Mouse (Mus musculus) liver, embryonic 15.5 days (tissue): ENCODE results near the gene Tmprss7. TPM values are rescaled to one million over a fixed set of nuclear protein-coding genes. Genes with fewer than 3 reads are reported as not detected.

Source experiments
- ATAC-seq: fragments of 200-750 bp; cut with Nextera tagmentation; 2 replicates; pipeline ENCODE4 v1.8.0; 2017; ENCODE audit warnings: moderate number of reproducible peaks, mild to moderate bottlenecking, moderate library complexity; ENCODE audit not compliant: insufficient read depth
- H3K27ac ChIP-seq: fragments of 300-500 bp; sonication (generic); replicated peaks from 2 replicates; pipeline ENCODE4 v1.5.1; 2015; ENCODE audit warnings: mild to moderate bottlenecking, inconsistent platforms
- H3K27me3 ChIP-seq: fragments of 300-500 bp; sonication (generic); 2 replicates; pipeline ENCODE4 v1.6.1; 2015; ENCODE audit warnings: mild to moderate bottlenecking, inconsistent platforms
- H3K36me3 ChIP-seq: fragments of 300-500 bp; sonication (generic); replicated peaks from 2 replicates; pipeline ENCODE4 v1.6.1; 2015; ENCODE audit warnings: moderate library complexity, mild to moderate bottlenecking, inconsistent platforms
- H3K4me1 ChIP-seq: fragments of 300-500 bp; sonication (generic); replicated peaks from 2 replicates; pipeline ENCODE4 v1.6.1; 2015; ENCODE audit warnings: inconsistent platforms
- H3K4me2 ChIP-seq: fragments of 300-500 bp; sonication (generic); 2 replicates; pipeline ENCODE4 v1.6.1; 2015; ENCODE audit warnings: moderate library complexity, mild to moderate bottlenecking, inconsistent platforms
- H3K4me3 ChIP-seq: fragments of 300-500 bp; sonication (generic); replicated peaks from 2 replicates; pipeline ENCODE4 v1.5.1; 2015; ENCODE audit warnings: mild to moderate bottlenecking, inconsistent platforms
- H3K9ac ChIP-seq: fragments of 300-500 bp; sonication (generic); 2 replicates; pipeline ENCODE4 v1.6.1; 2015; ENCODE audit warnings: moderate library complexity, mild to moderate bottlenecking, inconsistent platforms
- H3K9me3 ChIP-seq: fragments of 300-500 bp; sonication (generic); replicated peaks from 2 replicates; pipeline ENCODE4 v1.6.1; 2016; ENCODE audit warnings: inconsistent platforms
- WGBS: fragments of 180-500 bp; shearing (Covaris S2); methylation state at CpG from one replicate; pipeline ENCODE4 v1.1.7; 2015; ENCODE audit warnings: mixed read lengths; ENCODE audit not compliant: insufficient replicate concordance; 5-methylcytosine and 5-hydroxymethylcytosine counted together
- polyA plus RNA-seq: library from polyadenylated mRNA; unstranded; fragments of >200 nt; fragmentation: Nextera tagmentation; extraction: Ambion mirVana; gene quantifications from 2 replicates; pipeline ENCODE4 v1.2.1, GENCODE M21; 2015

Tmprss7 gene
- polyA plus RNA-seq, 1 experiment from 2014 or later: 0.12 TPM

DNA sequence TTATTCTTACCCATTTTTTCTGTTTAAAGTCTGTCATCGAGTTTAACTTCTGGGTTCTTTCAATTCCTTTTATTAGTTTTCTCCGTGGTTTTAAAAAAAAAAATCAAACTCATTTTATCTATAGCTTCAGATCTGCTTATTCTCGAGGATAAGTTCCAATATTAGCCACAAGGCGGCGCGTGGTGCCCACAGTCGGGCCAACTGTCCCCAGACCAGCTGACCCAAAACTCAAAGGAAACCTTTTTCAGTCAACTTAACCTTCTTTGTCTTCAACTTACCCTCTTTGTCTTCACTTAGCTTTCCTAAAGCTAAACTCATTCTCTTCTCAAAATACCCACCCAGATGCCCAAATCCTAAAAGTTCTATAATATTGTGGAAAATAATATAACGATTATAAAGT, 8.6 kb downstream of the Tmprss7 start:
- no peak overlapping the region for H3K27ac ChIP-seq
- no peak overlapping the region for H3K4me3 ChIP-seq
- no peaks in the 10 kb centered on the region for H3K4me1 ChIP-seq
- H3K4me2 ChIP-seq: no peak overlapping the region
- H3K27me3 ChIP-seq: no peaks in the 10 kb centered on the region
- H3K36me3 ChIP-seq: no peaks in the 10 kb centered on the region
- no peak overlapping the region for H3K9ac ChIP-seq
- no peaks in the 10 kb centered on the region for H3K9me3 ChIP-seq
- ATAC-seq: no peak
- 11% methylated on average over 8 of the region's 8 CpGs for WGBS

GRCm38 (mm10) chr16:45676462-45676861, 17.0 kb downstream of the Tmprss7 start:
- no peak overlapping the region for H3K4me3 ChIP-seq
- 4% methylated on average over 1 of the region's 1 CpGs for WGBS
- no peak for ATAC-seq
- H3K9ac ChIP-seq: no peak overlapping the region
- H3K4me2 ChIP-seq: no peak overlapping the region
- no peak overlapping the region for H3K27ac ChIP-seq
- H3K36me3 ChIP-seq: no peaks in the 10 kb centered on the region
- H3K9me3 ChIP-seq: no peaks in the 10 kb centered on the region
- H3K27me3 ChIP-seq: no peaks in the 10 kb centered on the region
- no peaks in the 10 kb centered on the region for H3K4me1 ChIP-seq

DNA sequence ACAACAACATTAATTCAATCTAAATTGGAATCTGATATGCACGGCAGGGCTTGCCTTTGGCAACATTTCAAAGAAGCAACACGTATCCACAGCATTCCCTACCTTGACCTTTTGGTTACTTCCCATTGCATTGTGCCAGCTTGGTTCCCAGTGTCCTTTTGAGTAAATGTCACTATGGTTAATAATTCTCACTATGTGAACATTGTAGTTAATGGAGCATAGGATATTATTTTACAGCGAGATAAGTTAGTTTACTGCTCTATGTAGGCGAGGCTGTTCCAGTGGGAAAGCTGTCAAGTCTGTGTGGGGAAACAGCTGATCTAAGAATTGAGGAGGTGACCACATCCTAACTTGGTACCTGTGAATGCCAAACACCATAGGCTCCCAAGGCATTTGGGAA, 23.5 kb downstream of the Tmprss7 start:
- no peaks in the 10 kb centered on the region for H3K4me1 ChIP-seq
- no peaks in the 10 kb centered on the region for H3K9me3 ChIP-seq
- WGBS: 51% methylated on average over 4 of the region's 4 CpGs
- no peak overlapping the region for H3K4me2 ChIP-seq
- no peak overlapping the region for H3K4me3 ChIP-seq
- H3K9ac ChIP-seq: no peak overlapping the region
- ATAC-seq: no peak
- no peaks in the 10 kb centered on the region for H3K27me3 ChIP-seq
- H3K27ac ChIP-seq: no peak overlapping the region
- no peaks in the 10 kb centered on the region for H3K36me3 ChIP-seq

- no peak for ATAC-seq
- Histone ChIP-seq H3K9me3 (no peaks in the 10 kb centered on the region), H3K4me3 (no peak overlapping the region), H3K4me1 (no peaks in the 10 kb centered on the region), H3K27me3 (no peaks in the 10 kb centered on the region), H3K9ac (no peak overlapping the region), H3K4me2 (no peak overlapping the region), H3K27ac (no peak overlapping the region), H3K36me3 (no peaks in the 10 kb centered on the region)
- WGBS: 8% methylated on average over 3 of the region's 3 CpGs
These were observed 25.3 kb downstream of the Tmprss7 start for GRCm38 (mm10) chr16:45668178-45668577.

- peak; percentile 58 for ATAC-seq
- Histone ChIP-seq H3K4me3 (no peak overlapping the region), H3K9me3 (no peaks in the 10 kb centered on the region), H3K4me2 (no peak overlapping the region), H3K27ac (no peak overlapping the region), H3K9ac (no peak overlapping the region), H3K27me3 (no peaks in the 10 kb centered on the region), H3K4me1 (no peaks in the 10 kb centered on the region), H3K36me3 (no peaks in the 10 kb centered on the region)
- 8% methylated on average over 2 of the region's 2 CpGs for WGBS
These were observed 27.3 kb downstream of the Tmprss7 start for GRCm38 (mm10) chr16:45666136-45666535.

GRCm38 (mm10) chr16:45662381-45662780, 31.1 kb downstream of the Tmprss7 start:
- H3K27ac ChIP-seq: no peak overlapping the region
- no peak overlapping the region for H3K4me2 ChIP-seq
- no peak overlapping the region for H3K9ac ChIP-seq
- no peak for ATAC-seq
- H3K36me3 ChIP-seq: no peaks in the 10 kb centered on the region
- H3K27me3 ChIP-seq: no peaks in the 10 kb centered on the region
- H3K4me3 ChIP-seq: no peak overlapping the region
- no peaks in the 10 kb centered on the region for H3K9me3 ChIP-seq
- H3K4me1 ChIP-seq: 0 out of 2 replicates have a peak, but pooled peaks cover 4% of the 10 kb centered on the region

DNA sequence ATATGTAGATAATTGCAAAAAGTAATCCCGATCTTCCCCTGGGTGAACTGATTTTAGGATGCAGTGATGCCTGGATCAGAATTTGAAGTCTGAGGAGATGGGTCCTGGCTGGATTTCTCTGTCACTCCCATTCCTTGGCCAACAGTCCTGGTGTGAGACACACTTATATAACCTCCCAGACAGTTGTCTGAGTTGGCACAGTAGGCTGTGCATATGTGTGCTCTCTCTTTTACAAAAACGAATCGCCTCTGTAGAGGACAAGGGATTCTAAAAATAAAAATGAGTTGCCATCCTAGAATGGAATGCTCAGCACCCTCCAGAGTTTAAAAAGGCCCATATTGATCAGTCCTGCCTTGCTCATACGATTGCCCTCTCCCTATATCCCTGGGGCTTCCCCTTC, 33.9 kb downstream of the Tmprss7 start:
- no peaks in the 10 kb centered on the region for H3K36me3 ChIP-seq
- no peak overlapping the region for H3K9ac ChIP-seq
- 64% methylated on average over 4 of the region's 4 CpGs for whole genome bisulfite sequencing
- H3K4me3 ChIP-seq: no peak overlapping the region
- no peak overlapping the region for H3K4me2 ChIP-seq
- H3K4me1 ChIP-seq: 0 out of 2 replicates have a peak, but pooled peaks cover 4% of the 10 kb centered on the region
- no peak for ATAC-seq
- H3K27ac ChIP-seq: no peak overlapping the region
- no peaks in the 10 kb centered on the region for H3K9me3 ChIP-seq
- no peaks in the 10 kb centered on the region for H3K27me3 ChIP-seq

- ATAC-seq: no peak; the same call in 1 of the 2 replicates
- H3K4me1 ChIP-seq: peaks cover 14% of the 10 kb centered on the region
- H3K9me3 ChIP-seq: no peaks in the 10 kb centered on the region
- H3K4me3 ChIP-seq: no peak overlapping the region
- H3K36me3 ChIP-seq: no peaks in the 10 kb centered on the region
- H3K9ac ChIP-seq: no peak overlapping the region
- WGBS: 71% methylated on average over 1 of the region's 1 CpGs
- H3K4me2 ChIP-seq: no peak overlapping the region
- no peak overlapping the region for H3K27ac ChIP-seq
- no peaks in the 10 kb centered on the region for H3K27me3 ChIP-seq
These were observed 35.2 kb downstream of the Tmprss7 start for GRCm38 (mm10) chr16:45658248-45658647.

- H3K4me1 ChIP-seq: peaks cover 16% of the 10 kb centered on the region
- no peak overlapping the region for H3K27ac ChIP-seq
- H3K36me3 ChIP-seq: no peaks in the 10 kb centered on the region
- H3K4me3 ChIP-seq: no peak overlapping the region
- peak; percentile 57 for ATAC-seq
- H3K27me3 ChIP-seq: no peaks in the 10 kb centered on the region
- no peak overlapping the region for H3K9ac ChIP-seq
- no peak overlapping the region for H3K4me2 ChIP-seq
- 44% methylated on average over 12 of the region's 12 CpGs for WGBS
- no peaks in the 10 kb centered on the region for H3K9me3 ChIP-seq
These were observed 35.8 kb downstream of the Tmprss7 start for GRCm38 (mm10) chr16:45657574-45658159.

DNA sequence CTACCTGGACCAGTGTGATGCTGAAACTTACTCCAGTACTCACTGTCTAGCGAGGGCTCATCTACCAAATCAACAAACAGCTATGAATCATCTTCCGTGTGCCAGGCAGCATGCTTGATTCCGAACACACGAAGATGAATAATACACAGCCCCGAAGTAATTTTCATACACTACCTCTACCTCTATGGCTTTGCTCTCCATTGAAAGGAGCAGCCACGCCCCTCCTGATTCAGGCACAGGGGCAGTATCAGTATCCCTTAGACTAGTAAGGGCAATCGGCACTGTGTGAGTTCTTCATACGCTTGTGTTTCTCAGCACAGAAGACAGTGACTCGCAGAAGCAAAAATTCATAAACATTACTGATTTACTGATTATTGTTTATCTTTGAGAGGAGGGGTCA, 39.0 kb downstream of the Tmprss7 start:
- no peak for ATAC-seq
- no peak overlapping the region for H3K9ac ChIP-seq
- 66% methylated on average over 9 of the region's 9 CpGs for WGBS
- no peaks in the 10 kb centered on the region for H3K9me3 ChIP-seq
- no peaks in the 10 kb centered on the region for H3K36me3 ChIP-seq
- peaks cover 16% of the 10 kb centered on the region for H3K4me1 ChIP-seq
- H3K4me2 ChIP-seq: peak overlapping the region; percentile 62; the same call in 1 of the 2 replicates
- no peaks in the 10 kb centered on the region for H3K27me3 ChIP-seq
- peak overlapping the region; percentile 41; the same call in 1 of the 2 replicates for H3K4me3 ChIP-seq
- no peak overlapping the region for H3K27ac ChIP-seq

DNA sequence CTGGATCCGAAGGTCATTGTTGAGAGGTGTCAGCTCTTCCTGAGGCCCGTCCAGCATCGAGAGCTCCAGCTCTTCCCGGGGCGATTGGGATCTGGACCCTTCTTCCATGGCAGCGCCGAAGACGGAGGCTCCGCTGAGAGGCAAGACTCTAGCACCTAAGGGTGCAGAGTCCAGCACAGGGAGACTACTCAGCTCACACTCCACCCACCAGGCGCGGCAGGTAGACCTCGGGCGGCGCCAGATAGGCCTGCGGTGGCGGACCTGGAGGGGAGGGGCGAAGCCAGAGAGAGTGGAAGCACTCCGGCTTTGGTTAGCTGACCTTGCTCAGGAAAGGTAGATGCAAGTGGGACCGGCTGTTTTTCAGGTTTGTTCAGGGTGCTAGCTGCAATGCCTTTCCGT, 39.5 kb downstream of the Tmprss7 start, which contains the start of gene BC016579:
Gene BC016579, minus strand, starts transcription at position 135 of the 399 bp plus-strand sequence.
- Histone ChIP-seq H3K9me3 (no peaks in the 10 kb centered on the region), H3K4me3 (peak within 1 kb of the TSS; percentile 41), H3K27ac (no peak within 1 kb of the TSS), H3K9ac (0 out of 2 replicates have a peak within 1 kb of the TSS, but pooled peaks have one; percentile 11), H3K4me2 (peak within 1 kb of the TSS; percentile 62), H3K27me3 (no peaks in the 10 kb centered on the region), H3K36me3 (no peaks in the 10 kb centered on the region), H3K4me1 (peaks cover 16% of the 10 kb centered on the region)
- WGBS: 18% methylated on average over 20 of the region's 20 CpGs
- peak; percentile 56 for ATAC-seq
